Comparison of ENCODE assay signal across 21 mouse cellular contexts in genomic region chr8:71554644-71555043, GRCm38 (mm10). TPM values are rescaled to one million over a fixed set of nuclear protein-coding genes. Genes with fewer than 3 reads are reported as not detected.
DNase-seq lines count a peak whose midpoint lies in the region; ATAC-seq and TF ChIP-seq lines count a peak whose summit lies in the region.
"Had no signal": no experiment of that assay in that cellular context is flagged by ENCODE, and none has a peak within 500 bp of the region (broad histone marks: within the 10 kb centered on the region; RNA-seq: fewer than 3 reads in every experiment).

No protein-coding gene starts in this region.

- H3K4me2 ChIP-seq in heart, postnatal 0 days (ENCODE audit: low read depth, low read length), result no peak overlapping the region
- no peak overlapping the region for H3K4me2 ChIP-seq in lung, embryonic 16.5 days (ENCODE audit: low read depth, low read length)
- H3K4me2 ChIP-seq: forebrain, embryonic 13.5 days; hindbrain, embryonic 12.5 days had no signal

- no peak overlapping the region for H3K9ac ChIP-seq in heart, postnatal 0 days (replicated peaks; ENCODE audit: low read depth, low read length)
- no peak overlapping the region for H3K9ac ChIP-seq in lung, embryonic 16.5 days (ENCODE audit: low read length)
- H3K9ac ChIP-seq: forebrain, embryonic 13.5 days; forebrain, postnatal 0 days; hindbrain, embryonic 12.5 days had no signal

- peak; percentile 25 for ATAC-seq in heart, postnatal 0 days (ENCODE audit: insufficient read depth, low read depth)
- ATAC-seq in lung, embryonic 16.5 days (ENCODE audit: low read depth), result peak; percentile 29; the same call in 1 of the 2 replicates
- ATAC-seq: forebrain, embryonic 13.5 days; forebrain, postnatal 0 days; hindbrain, embryonic 16.5 days had no signal

- no peak for TF ChIP-seq CTCF in heart, postnatal 0 days (IDR thresholded peaks at IDR 0.05; ENCODE audit: low read depth)
- TF ChIP-seq CTCF in testis, adult 2 months (IDR thresholded peaks at IDR 0.05; ENCODE audit: control insufficient read depth, insufficient read depth, insufficient replicate concordance, low read depth, low read length), result no peak

- H3K4me1 ChIP-seq in heart, postnatal 0 days (ENCODE audit: control insufficient read depth, insufficient read depth), result 0 out of 2 replicates have a peak, but pooled peaks cover 4% of the 10 kb centered on the region
- peaks cover 32% of the 10 kb centered on the region for H3K4me1 ChIP-seq in heart, embryonic 10.5 days
- peaks cover 7% of the 10 kb centered on the region; the same call in 1 of the 2 replicates for H3K4me1 ChIP-seq in lung, embryonic 16.5 days (replicated peaks; ENCODE audit: control insufficient read depth, insufficient read depth, low read length)
- peaks cover 13% of the 10 kb centered on the region for H3K4me1 ChIP-seq in testis, adult 2 months (ENCODE audit: control insufficient read depth, insufficient read depth, low read length)

- no peak for TF ChIP-seq POLR2A in testis, adult 2 months (IDR thresholded peaks at IDR 0.05; ENCODE audit: control insufficient read depth, low read depth, low read length)

- H3K27me3 ChIP-seq in heart, postnatal 0 days (ENCODE audit: control insufficient read depth, insufficient read depth, low read length), result peaks cover 25% of the 10 kb centered on the region
- H3K27me3 ChIP-seq in heart, embryonic 10.5 days (ENCODE audit: insufficient read depth, poor library complexity, severe bottlenecking), result peaks cover 44% of the 10 kb centered on the region
- peaks cover 27% of the 10 kb centered on the region for H3K27me3 ChIP-seq in lung, embryonic 16.5 days (ENCODE audit: control insufficient read depth, insufficient read depth, low read depth, low read length)
- no peaks in the 10 kb centered on the region for H3K27me3 ChIP-seq in testis, adult 2 months (ENCODE audit: control insufficient read depth, insufficient read depth, low read length)

- WGBS in heart, postnatal 0 days, result 94% methylated on average over 2 of the region's 2 CpGs
- 81% methylated on average over 2 of the region's 2 CpGs for WGBS in heart, embryonic 10.5 days
- 76% methylated on average over 2 of the region's 2 CpGs for WGBS in lung, embryonic 16.5 days

- DNase-seq in heart, postnatal 0 days (ENCODE audit: low spot score), result no peak
- DNase-seq in heart, embryonic 10.5 days (ENCODE audit: low spot score), result no peak
- DNase-seq in lung, postnatal 10 days, result no peak
- no peak for DNase-seq in testis, postnatal 14 days (ENCODE audit: low spot score)
- DNase-seq in gastrocnemius, adult 8-10 months (ENCODE audit: low spot score in 2 of 2), result no peak
- DNase-seq: adrenal gland, adult 8-10 months; adrenal gland, postnatal 36 days; cerebellum, adult 2 months; cerebellum, postnatal 10 days; forebrain, postnatal 0 days; gastrocnemius, postnatal 25 days; heart, postnatal 4 days had no signal

- no peak for TF ChIP-seq EP300 in heart, postnatal 0 days (IDR thresholded peaks at IDR 0.05; ENCODE audit: low read depth)

- H3K36me3 ChIP-seq in heart, postnatal 0 days (replicated peaks; ENCODE audit: control insufficient read depth, insufficient read depth, low read length), result no peaks in the 10 kb centered on the region
- no peaks in the 10 kb centered on the region for H3K36me3 ChIP-seq in heart, embryonic 10.5 days
- H3K36me3 ChIP-seq in lung, embryonic 16.5 days (ENCODE audit: control insufficient read depth, insufficient read depth, low read length), result no peaks in the 10 kb centered on the region
- H3K36me3 ChIP-seq in testis, adult 2 months (ENCODE audit: control insufficient read depth, insufficient read depth, low read length), result no peaks in the 10 kb centered on the region
- H3K36me3 ChIP-seq: embryonic facial prominence, embryonic 10.5 days; hindbrain, embryonic 12.5 days had no signal

- no peak overlapping the region for H3K4me3 ChIP-seq in heart, postnatal 0 days (ENCODE audit: low read depth, low read length)
- no peak overlapping the region for H3K4me3 ChIP-seq in heart, embryonic 10.5 days
- no peak overlapping the region for H3K4me3 ChIP-seq in lung, embryonic 16.5 days (ENCODE audit: low read length)
- peak overlapping the region; percentile 27; the same call in 1 of the 2 replicates for H3K4me3 ChIP-seq in testis, adult 2 months (ENCODE audit: control insufficient read depth, low read depth, low read length)
- H3K4me3 ChIP-seq: embryonic facial prominence, embryonic 10.5 days; forebrain, embryonic 13.5 days; hindbrain, embryonic 12.5 days had no signal

- no peak overlapping the region for H3K27ac ChIP-seq in heart, postnatal 0 days (ENCODE audit: low read depth)
- H3K27ac ChIP-seq in heart, embryonic 10.5 days, result no peak overlapping the region
- H3K27ac ChIP-seq in lung, embryonic 16.5 days (ENCODE audit: low read length), result peak overlapping the region; percentile 3; the same call in 1 of the 2 replicates
- H3K27ac ChIP-seq in testis, adult 2 months (ENCODE audit: control insufficient read depth, insufficient read depth, low read depth, low read length), result no peak overlapping the region
- H3K27ac ChIP-seq: embryonic facial prominence, embryonic 10.5 days; forebrain, embryonic 13.5 days; hindbrain, embryonic 12.5 days had no signal

- H3K9me3 ChIP-seq in heart, postnatal 0 days (replicated peaks; ENCODE audit: control insufficient read depth, low read length), result no peaks in the 10 kb centered on the region
- H3K9me3 ChIP-seq in heart, embryonic 10.5 days, result no peaks in the 10 kb centered on the region
- H3K9me3 ChIP-seq in lung, embryonic 16.5 days (ENCODE audit: control insufficient read depth, low read length), result no peaks in the 10 kb centered on the region
- H3K9me3 ChIP-seq: embryonic facial prominence, embryonic 10.5 days; forebrain, embryonic 13.5 days; hindbrain, embryonic 12.5 days had no signal

RNA-seq across cellular contexts. Expression of gene Tmem221, which starts 4.0 kb away (rescaled TPM):
- 0.08 TPM in 1 of 2 replicates, not detected in the other for total RNA-seq in heart, postnatal 0 days (2014; rRNA removed; ENCODE audit: low replicate concordance)
- 0.23 and 0.37 TPM in 2 replicates for polyA plus RNA-seq in heart, postnatal 0 days (2015; fragmentation: Nextera tagmentation; extraction: Ambion mirVana)
- polyA plus RNA-seq in heart, embryonic 10.5 days (2016; fragmentation: Nextera tagmentation; extraction: Ambion mirVana), result 0.37 and 0.97 TPM in 2 replicates
- polyA plus RNA-seq in lung, embryonic 16.5 days (2015; fragmentation: Nextera tagmentation; extraction: Ambion mirVana), result 4.4 and 4.5 TPM in 2 replicates
- 0.86 and 0.88 TPM in 2 replicates for polyA plus RNA-seq in testis, adult 2 months (2012; rRNA removed)
- not detected for total RNA-seq in gastrocnemius, adult 8-10 months (2022)
- total RNA-seq: forebrain, postnatal 0 days; gastrocnemius, adult 18-20 months; gastrocnemius, postnatal 25 days; granulocyte monocyte progenitor cell, adult 5-6 weeks; heart, postnatal 4 days had no signal
- polyA plus RNA-seq: forebrain, embryonic 13.5 days had no signal

RNA-seq across cellular contexts. Expression of gene Nxnl1, which starts 11.8 kb away (rescaled TPM):
- 0.50 TPM in 1 of 2 replicates, not detected in the other for total RNA-seq in heart, postnatal 0 days (2014; rRNA removed; ENCODE audit: low replicate concordance)
- 0.12 TPM in 2 replicates for polyA plus RNA-seq in heart, postnatal 0 days (2015; fragmentation: Nextera tagmentation; extraction: Ambion mirVana)
- not detected in 2 replicates for polyA plus RNA-seq in heart, embryonic 10.5 days (2016; fragmentation: Nextera tagmentation; extraction: Ambion mirVana)
- polyA plus RNA-seq in lung, embryonic 16.5 days (2015; fragmentation: Nextera tagmentation; extraction: Ambion mirVana), result 0.10 TPM in 1 of 2 replicates, not detected in the other
- polyA plus RNA-seq in testis, adult 2 months (2012; rRNA removed), result 0.29 and 0.47 TPM in 2 replicates
- total RNA-seq in gastrocnemius, adult 8-10 months (2022), result under 1 TPM in 2 of 4 experiments, not detected in 2; 0.09 to 0.13 TPM
- total RNA-seq: forebrain, postnatal 0 days; gastrocnemius, adult 18-20 months; heart, postnatal 4 days had no signal
- polyA plus RNA-seq: forebrain, embryonic 13.5 days; forebrain, postnatal 0 days; heart, embryonic 14.5 days; hindbrain, embryonic 12.5 days; hindbrain, embryonic 16.5 days had no signal

RNA-seq across cellular contexts. Expression of gene Mvb12a, which starts 11.9 kb away (rescaled TPM):
- 47.6 and 61.5 TPM in 2 replicates for total RNA-seq in heart, postnatal 0 days (2014; rRNA removed; ENCODE audit: low replicate concordance)
- polyA plus RNA-seq in heart, postnatal 0 days (2015; fragmentation: Nextera tagmentation; extraction: Ambion mirVana), result 54.4 and 55.3 TPM in 2 replicates
- polyA plus RNA-seq in heart, embryonic 10.5 days (2016; fragmentation: Nextera tagmentation; extraction: Ambion mirVana), result 71.9 and 75.6 TPM in 2 replicates
- 96.3 and 99.5 TPM in 2 replicates for polyA plus RNA-seq in lung, embryonic 16.5 days (2015; fragmentation: Nextera tagmentation; extraction: Ambion mirVana)
- 55.1 and 61.7 TPM in 2 replicates for polyA plus RNA-seq in testis, adult 2 months (2012; rRNA removed)
- total RNA-seq in gastrocnemius, adult 8-10 months (2022), result 10 to 100 TPM; 17.7 to 28.7 (median 23.4) TPM

RNA-seq across cellular contexts. Expression of gene Slc27a1, which starts 14.0 kb away (rescaled TPM):
- total RNA-seq in heart, postnatal 0 days (2014; rRNA removed; ENCODE audit: low replicate concordance), result 68.4 and 178 TPM in 2 replicates
- 62.1 and 68.5 TPM in 2 replicates for polyA plus RNA-seq in heart, postnatal 0 days (2015; fragmentation: Nextera tagmentation; extraction: Ambion mirVana)
- 19.0 and 19.4 TPM in 2 replicates for polyA plus RNA-seq in heart, embryonic 10.5 days (2016; fragmentation: Nextera tagmentation; extraction: Ambion mirVana)
- 38.4 and 39.5 TPM in 2 replicates for polyA plus RNA-seq in lung, embryonic 16.5 days (2015; fragmentation: Nextera tagmentation; extraction: Ambion mirVana)
- polyA plus RNA-seq in testis, adult 2 months (2012; rRNA removed), result 72.5 and 82.1 TPM in 2 replicates
- total RNA-seq in gastrocnemius, adult 8-10 months (2022), result 10 to 100 TPM; 70.7 to 88.1 (median 80.5) TPM

RNA-seq across cellular contexts. Expression of gene Bst2, which starts 17.4 kb away (rescaled TPM):
- 101 and 109 TPM in 2 replicates for total RNA-seq in heart, postnatal 0 days (2014; rRNA removed; ENCODE audit: low replicate concordance)
- 42.9 and 43.3 TPM in 2 replicates for polyA plus RNA-seq in heart, postnatal 0 days (2015; fragmentation: Nextera tagmentation; extraction: Ambion mirVana)
- polyA plus RNA-seq in heart, embryonic 10.5 days (2016; fragmentation: Nextera tagmentation; extraction: Ambion mirVana), result 16.8 and 20.7 TPM in 2 replicates
- polyA plus RNA-seq in lung, embryonic 16.5 days (2015; fragmentation: Nextera tagmentation; extraction: Ambion mirVana), result 50.4 and 51.1 TPM in 2 replicates
- 16.0 and 19.8 TPM in 2 replicates for polyA plus RNA-seq in testis, adult 2 months (2012; rRNA removed)
- total RNA-seq in gastrocnemius, adult 8-10 months (2022), result 1 to 10 TPM; 4.7 to 9.2 (median 7.6) TPM
